Mouse (Mus musculus): Measurements from ENCODE around the gene Naga. TPM values are rescaled to one million over a fixed set of nuclear protein-coding genes. Genes with fewer than 3 reads are reported as not detected.

Gene Naga
- polyA plus RNA-seq, 1 experiment from 2014 or later = 68.6 TPM

GRCm38 (mm10) chr15:82362234-82362633 is 23.5 kb upstream of the Naga start:
- Histone ChIP-seq H3K4me1 (ENCODE audit: control insufficient read depth, insufficient read depth, low read length) (peaks cover 5% of the 10 kb centered on the region; the same call in 1 of the 2 replicates), H3K9me3 (ENCODE audit: control insufficient read depth, low read depth, low read length) (no peaks in the 10 kb centered on the region), H3K27ac (ENCODE audit: low read length) (no peak overlapping the region), H3K27me3 (ENCODE audit: control insufficient read depth, insufficient read depth, low read length) (no peaks in the 10 kb centered on the region), H3K36me3 (ENCODE audit: control insufficient read depth, insufficient read depth, low read length) (no peaks in the 10 kb centered on the region), H3K4me3 (ENCODE audit: low read depth, low read length) (no peak overlapping the region), H3K9ac (replicated peaks; ENCODE audit: low read depth, low read length) (no peak overlapping the region), H3K4me2 (replicated peaks; ENCODE audit: low read depth, low read length) (no peak overlapping the region)
- no peak for ATAC-seq (ENCODE audit: insufficient number of reproducible peaks, insufficient read depth, low FRiP score, low read depth)
- 81% methylated on average over 4 of the region's 4 CpGs for WGBS

- Histone ChIP-seq H3K4me2 (replicated peaks; ENCODE audit: low read depth, low read length) (no peak overlapping the region), H3K36me3 (ENCODE audit: control insufficient read depth, insufficient read depth, low read length) (no peaks in the 10 kb centered on the region), H3K4me3 (ENCODE audit: low read depth, low read length) (no peak overlapping the region), H3K4me1 (ENCODE audit: control insufficient read depth, insufficient read depth, low read length) (peaks cover 5% of the 10 kb centered on the region; the same call in 1 of the 2 replicates), H3K27ac (ENCODE audit: low read length) (no peak overlapping the region), H3K27me3 (ENCODE audit: control insufficient read depth, insufficient read depth, low read length) (no peaks in the 10 kb centered on the region), H3K9ac (replicated peaks; ENCODE audit: low read depth, low read length) (no peak overlapping the region), H3K9me3 (ENCODE audit: control insufficient read depth, low read depth, low read length) (no peaks in the 10 kb centered on the region)
- WGBS = 70% methylated on average over 11 of the region's 11 CpGs
- 0 out of 2 replicates have a peak, but pooled peaks have one; percentile 37 for ATAC-seq (ENCODE audit: insufficient number of reproducible peaks, insufficient read depth, low FRiP score, low read depth)
Measured at GRCm38 (mm10) chr15:82361459-82362018, 22.8 kb upstream of the Naga start.

GRCm38 (mm10) chr15:82358431-82359260 is 19.9 kb upstream of the Naga start:
- H3K9me3 ChIP-seq (ENCODE audit: control insufficient read depth, low read depth, low read length) = no peaks in the 10 kb centered on the region
- H3K27me3 ChIP-seq (ENCODE audit: control insufficient read depth, insufficient read depth, low read length) = no peaks in the 10 kb centered on the region
- ATAC-seq (ENCODE audit: insufficient number of reproducible peaks, insufficient read depth, low FRiP score, low read depth) = no peak
- WGBS = 58% methylated on average over 22 of the region's 22 CpGs
- H3K4me2 ChIP-seq (replicated peaks; ENCODE audit: low read depth, low read length) = no peak overlapping the region
- H3K27ac ChIP-seq (ENCODE audit: low read length) = peak overlapping the region; percentile 39; the same call in 1 of the 2 replicates
- peaks cover 8% of the 10 kb centered on the region; the same call in 1 of the 2 replicates for H3K4me1 ChIP-seq (ENCODE audit: control insufficient read depth, insufficient read depth, low read length)
- no peak overlapping the region for H3K4me3 ChIP-seq (ENCODE audit: low read depth, low read length)
- 0 out of 2 replicates have a peak overlapping the region, but pooled peaks have one; percentile 18 for H3K9ac ChIP-seq (replicated peaks; ENCODE audit: low read depth, low read length)
- no peaks in the 10 kb centered on the region for H3K36me3 ChIP-seq (ENCODE audit: control insufficient read depth, insufficient read depth, low read length)

GRCm38 (mm10) chr15:82354126-82354945 is 15.6 kb upstream of the Naga start, which contains the start of gene Ndufa6:
Ndufa6 (minus strand) TSS chr15:82354322.
- Histone ChIP-seq H3K4me1 (ENCODE audit: control insufficient read depth, insufficient read depth, low read length) (peaks cover 15% of the 10 kb centered on the region; the same call in 1 of the 2 replicates), H3K27ac (ENCODE audit: low read length) (peak within 1 kb of the TSS; percentile 73), H3K9me3 (ENCODE audit: control insufficient read depth, low read depth, low read length) (no peaks in the 10 kb centered on the region), H3K27me3 (ENCODE audit: control insufficient read depth, insufficient read depth, low read length) (no peaks in the 10 kb centered on the region), H3K4me3 (ENCODE audit: low read depth, low read length) (peak within 1 kb of the TSS; percentile 58), H3K9ac (replicated peaks; ENCODE audit: low read depth, low read length) (peak within 1 kb of the TSS; percentile 57), H3K36me3 (ENCODE audit: control insufficient read depth, insufficient read depth, low read length) (peaks cover 14% of the 10 kb centered on the region), H3K4me2 (replicated peaks; ENCODE audit: low read depth, low read length) (peak within 1 kb of the TSS; percentile 68)
- ATAC-seq (ENCODE audit: insufficient number of reproducible peaks, insufficient read depth, low FRiP score, low read depth) = peak; percentile 99
- 1% methylated on average over 57 of the region's 57 CpGs for WGBS

GRCm38 (mm10) chr15:82353745-82354113 is 15.0 kb upstream of the Naga start:
- under 1% methylated on average over 23 of the region's 23 CpGs for WGBS
- Histone ChIP-seq H3K4me3 (ENCODE audit: low read depth, low read length) (peak overlapping the region; percentile 58), H3K9me3 (ENCODE audit: control insufficient read depth, low read depth, low read length) (no peaks in the 10 kb centered on the region), H3K27ac (ENCODE audit: low read length) (peak overlapping the region; percentile 46; the same call in 1 of the 2 replicates), H3K36me3 (ENCODE audit: control insufficient read depth, insufficient read depth, low read length) (peaks cover 20% of the 10 kb centered on the region), H3K4me2 (replicated peaks; ENCODE audit: low read depth, low read length) (peak overlapping the region; percentile 68), H3K4me1 (ENCODE audit: control insufficient read depth, insufficient read depth, low read length) (peaks cover 12% of the 10 kb centered on the region; the same call in 1 of the 2 replicates), H3K9ac (replicated peaks; ENCODE audit: low read depth, low read length) (peak overlapping the region; percentile 57), H3K27me3 (ENCODE audit: control insufficient read depth, insufficient read depth, low read length) (no peaks in the 10 kb centered on the region)
- ATAC-seq (ENCODE audit: insufficient number of reproducible peaks, insufficient read depth, low FRiP score, low read depth) = peak; percentile 16; the same call in 1 of the 2 replicates

GRCm38 (mm10) chr15:82353078-82353744 is 14.5 kb upstream of the Naga start:
- no peak for ATAC-seq (ENCODE audit: insufficient number of reproducible peaks, insufficient read depth, low FRiP score, low read depth)
- H3K4me2 ChIP-seq (replicated peaks; ENCODE audit: low read depth, low read length) = peak overlapping the region; percentile 68
- H3K27me3 ChIP-seq (ENCODE audit: control insufficient read depth, insufficient read depth, low read length) = no peaks in the 10 kb centered on the region
- H3K27ac ChIP-seq (ENCODE audit: low read length) = no peak overlapping the region
- peak overlapping the region; percentile 58 for H3K4me3 ChIP-seq (ENCODE audit: low read depth, low read length)
- peak overlapping the region; percentile 57 for H3K9ac ChIP-seq (replicated peaks; ENCODE audit: low read depth, low read length)
- peaks cover 10% of the 10 kb centered on the region; the same call in 1 of the 2 replicates for H3K4me1 ChIP-seq (ENCODE audit: control insufficient read depth, insufficient read depth, low read length)
- H3K9me3 ChIP-seq (ENCODE audit: control insufficient read depth, low read depth, low read length) = no peaks in the 10 kb centered on the region
- WGBS = 26% methylated on average over 14 of the region's 14 CpGs
- peaks cover 25% of the 10 kb centered on the region for H3K36me3 ChIP-seq (ENCODE audit: control insufficient read depth, insufficient read depth, low read length)

- no peaks in the 10 kb centered on the region for H3K9me3 ChIP-seq (ENCODE audit: control insufficient read depth, low read depth, low read length)
- H3K27ac ChIP-seq (ENCODE audit: low read length) = no peak overlapping the region
- H3K9ac ChIP-seq (replicated peaks; ENCODE audit: low read depth, low read length) = no peak overlapping the region
- 55% methylated on average over 3 of the region's 3 CpGs for WGBS
- H3K27me3 ChIP-seq (ENCODE audit: control insufficient read depth, insufficient read depth, low read length) = no peaks in the 10 kb centered on the region
- H3K4me2 ChIP-seq (replicated peaks; ENCODE audit: low read depth, low read length) = no peak overlapping the region
- no peak overlapping the region; the same call in 1 of the 2 replicates for H3K4me3 ChIP-seq (ENCODE audit: low read depth, low read length)
- peaks cover 26% of the 10 kb centered on the region for H3K36me3 ChIP-seq (ENCODE audit: control insufficient read depth, insufficient read depth, low read length)
- no peak for ATAC-seq (ENCODE audit: insufficient number of reproducible peaks, insufficient read depth, low FRiP score, low read depth)
- peaks cover 19% of the 10 kb centered on the region; the same call in 1 of the 2 replicates for H3K4me1 ChIP-seq (ENCODE audit: control insufficient read depth, insufficient read depth, low read length)
Measured at GRCm38 (mm10) chr15:82351480-82351879, 12.8 kb upstream of the Naga start.
